Mouse (Mus musculus) gastrocnemius, postnatal 36 days (tissue): Measurements from ENCODE around the gene Rpl36a. TPM values are rescaled to one million over a fixed set of nuclear protein-coding genes. Genes with fewer than 3 reads are reported as not detected.
"Not testable (repeated sequence)": the region's sequence is repeated elsewhere in the genome, so short reads cannot be mapped to it uniquely, and the experiment has no call there.

Experiments
- DNase-seq, 2 experiments: peaks; one replicate each; pipeline ENCODE4 v3.0.0; 2022
- intact Hi-C: fragments of 180-260 bp; cut with DNase I; formaldehyde crosslinking; loops from one replicate; pipeline ENCODE4 v1.15.1; 2025
- long read RNA-seq, 2 experiments: library from polyadenylated mRNA; stranded (forward); transcript quantifications; one replicate each; pipeline ENCODE4 v2.0.0; 2021
- total RNA-seq, 2 experiments: library from RNA; stranded (reverse); gene quantifications; 2 replicates each; pipeline ENCODE4 v1.2.3; 2021

Gene Rpl36a
- total RNA-seq = 100 to 1,000 TPM in 1 of 2 experiments, 10 to 100 TPM in 1; 83.8 to 131 TPM
- long read RNA-seq, experiment 1, transcript Rpl36a-201 (5 exons, 483 nt) = major isoform, 148 of 158 reads
- long read RNA-seq, experiment 1, transcript Rpl36a-206 (4 exons, 812 nt) = minor isoform, 5 of 158 reads
- long read RNA-seq, experiment 1, partial matches to known transcripts = 2 of 158 reads
- long read RNA-seq, experiment 1, other reads (novel, unspliced or antisense) = 0 of 158 reads
- long read RNA-seq, experiment 2, transcript Rpl36a-201 (5 exons, 483 nt) = major isoform, 200 of 215 reads
- long read RNA-seq, experiment 2, partial matches to known transcripts = 6 of 215 reads
- long read RNA-seq, experiment 2, other reads (novel, unspliced or antisense) = 6 of 215 reads

- peak; percentile 81 to 83 for DNase-seq
- intact Hi-C loops = no loop called here
These were observed at the start of gene Rpl36a for GRCm38 (mm10) chrX:134585103-134586002. TSS of gene Rpl36a (plus strand) at chrX:134585654.

GRCm38 (mm10) chrX:134539795-134540194 is 45.7 kb upstream of the Rpl36a start:
- DNase-seq, intact Hi-C loops: not testable (repeated sequence)

DNA sequence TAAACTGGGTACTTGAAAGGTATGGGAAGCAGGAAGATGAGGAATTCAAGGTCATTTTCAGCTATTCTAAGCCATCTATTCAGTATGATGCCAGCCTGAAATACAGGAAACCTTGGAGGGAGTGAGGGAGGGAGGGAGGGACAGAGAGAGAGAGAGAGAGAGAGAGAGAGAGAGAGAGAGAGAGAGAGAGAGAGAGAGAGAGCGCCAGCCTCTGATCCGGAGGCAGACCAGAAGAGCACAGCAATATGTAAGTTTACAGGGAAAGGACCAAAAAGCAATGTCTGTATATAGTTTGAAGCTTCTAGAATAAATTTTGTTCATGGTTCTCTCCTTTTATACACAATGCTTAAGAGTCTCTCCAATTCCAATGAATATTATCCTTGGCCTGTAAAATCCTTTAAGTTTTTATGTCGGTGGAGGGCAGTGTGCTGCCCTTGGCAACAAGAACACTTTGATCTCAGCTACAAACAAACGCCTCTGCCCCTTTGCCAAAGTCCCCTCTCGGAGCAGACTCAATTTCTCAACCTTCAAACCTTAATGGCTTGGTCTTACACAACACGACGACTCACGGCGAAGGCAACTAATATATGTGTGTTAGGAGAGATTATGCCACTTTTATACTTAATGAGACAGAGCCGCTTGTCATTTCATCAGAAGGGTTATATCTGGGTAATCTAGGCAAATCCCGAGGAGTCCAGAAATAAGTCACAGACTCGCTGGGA is 44.9 kb upstream of the Rpl36a start:
- intact Hi-C loops = no loop called here
- no peak for DNase-seq

DNA sequence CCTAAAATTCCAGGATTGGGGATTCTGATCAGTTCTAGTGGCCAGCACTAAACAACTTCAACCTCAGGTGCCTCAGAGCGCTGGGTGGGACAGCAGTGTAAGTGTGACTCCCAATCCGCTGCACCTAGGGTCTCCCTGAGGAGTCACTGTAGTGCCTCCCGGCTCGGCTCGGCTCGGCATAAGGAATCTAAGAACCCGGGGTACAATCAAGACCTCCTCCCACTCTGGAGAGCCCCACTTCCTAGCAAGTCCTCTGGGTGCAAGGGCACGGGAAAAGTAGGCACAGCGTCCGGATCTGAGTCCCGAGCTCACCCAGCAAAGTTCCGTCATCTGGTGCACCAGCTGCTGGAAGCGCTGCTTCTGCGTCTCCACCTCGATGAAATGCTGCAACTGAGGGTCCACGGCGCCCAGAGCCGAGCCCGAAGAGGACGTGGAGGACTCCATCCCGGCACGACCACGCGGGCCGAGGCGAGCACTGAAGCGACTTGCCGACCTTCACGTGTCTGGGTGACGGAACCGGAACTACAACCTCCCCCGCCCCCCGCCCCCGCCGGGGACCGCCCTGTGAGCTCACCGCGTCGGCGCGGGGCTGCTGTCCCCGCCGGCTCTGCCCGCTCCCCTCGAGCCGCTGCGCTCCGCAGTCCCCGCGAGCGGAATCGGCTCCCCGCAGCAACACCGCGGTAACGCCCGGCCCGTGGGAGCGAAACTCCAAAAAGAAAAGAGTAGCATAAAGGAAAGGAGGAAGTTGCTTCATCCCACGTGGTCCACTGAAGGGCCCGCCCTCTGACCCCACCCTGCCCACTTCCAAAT is 44.1 kb upstream of the Rpl36a start, which contains the start of gene Timm8a1:
Gene Timm8a1, minus strand, starts transcription at position 721 of the 810 bp plus-strand sequence.
- peak; percentile 21 to 50 for DNase-seq
- intact Hi-C loops = no loop called here

GRCm38 (mm10) chrX:134541955-134542308 is 43.5 kb upstream of the Rpl36a start:
- DNase-seq = no peak
- intact Hi-C loops = no loop called here

DNA sequence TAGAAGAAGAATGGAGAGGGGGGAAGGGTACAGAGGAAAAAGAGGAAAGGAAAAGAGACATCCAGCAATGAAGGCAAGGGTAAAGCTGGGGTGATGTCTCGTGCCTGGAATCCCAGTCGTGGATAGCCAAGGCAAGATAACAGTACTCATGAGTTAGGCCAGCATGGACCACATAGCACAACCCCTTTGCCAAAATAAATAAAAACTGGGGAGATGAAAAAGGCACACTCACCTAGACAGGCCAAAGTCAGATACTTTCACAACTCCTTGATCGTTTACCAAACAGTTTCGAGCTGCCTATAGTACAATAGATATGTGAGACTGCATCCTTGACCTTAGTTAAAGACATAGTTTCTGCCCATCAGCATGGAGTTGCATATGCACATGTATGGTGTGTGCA is 38.1 kb upstream of the Rpl36a start:
- intact Hi-C loops = no loop called here
- DNase-seq = no peak

DNA sequence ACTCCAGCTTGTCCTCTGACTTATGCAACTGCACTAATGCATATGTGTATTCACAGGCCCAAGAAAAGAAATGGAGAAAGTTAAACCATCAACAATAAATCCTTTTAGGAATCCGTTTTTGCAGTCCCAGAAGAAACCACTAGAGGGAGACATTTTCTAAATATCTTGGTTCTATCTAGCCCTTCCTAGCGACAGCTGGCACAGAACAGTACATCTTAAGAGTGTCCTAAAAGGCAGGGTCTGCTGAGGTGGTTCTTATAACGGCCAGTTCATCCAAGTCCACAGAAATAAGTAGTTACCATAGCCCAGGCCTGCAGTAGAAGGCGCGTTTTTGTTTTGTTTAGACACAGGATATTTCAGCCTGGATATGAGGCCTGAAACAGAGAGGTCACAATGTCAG is 34.6 kb upstream of the Rpl36a start:
- intact Hi-C loops = no loop called here
- DNase-seq = no peak

DNA sequence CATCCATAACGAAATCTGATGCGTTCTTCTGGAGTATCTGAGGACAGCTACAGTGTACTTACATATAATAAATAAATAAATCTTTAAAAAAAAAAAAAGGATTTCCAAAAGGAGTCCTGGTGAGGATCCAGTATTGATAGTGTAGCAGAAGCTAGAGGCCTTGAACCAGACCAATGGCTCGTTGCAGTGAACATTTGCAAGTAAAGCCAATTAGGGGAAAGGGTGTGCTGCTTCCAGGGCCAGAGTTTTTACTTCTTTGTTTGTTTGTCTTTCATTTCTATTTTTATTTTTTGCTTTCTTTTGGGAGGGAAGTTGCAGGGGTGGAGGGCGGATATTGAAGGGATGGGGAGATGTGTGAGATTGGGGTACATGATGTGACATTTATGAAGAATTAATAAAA is 32.1 kb upstream of the Rpl36a start:
- no peak for DNase-seq
- intact Hi-C loops = no loop called here

- DNase-seq = no peak
- intact Hi-C loops = no loop called here
These were observed 31.0 kb upstream of the Rpl36a start for GRCm38 (mm10) chrX:134554425-134554824.

GRCm38 (mm10) chrX:134564326-134564725 is 21.1 kb upstream of the Rpl36a start:
- DNase-seq = no peak
- intact Hi-C loops = no loop called here

- intact Hi-C loops = no loop called here
- no peak for DNase-seq
These were observed 18.8 kb upstream of the Rpl36a start for GRCm38 (mm10) chrX:134566536-134567222.

DNA sequence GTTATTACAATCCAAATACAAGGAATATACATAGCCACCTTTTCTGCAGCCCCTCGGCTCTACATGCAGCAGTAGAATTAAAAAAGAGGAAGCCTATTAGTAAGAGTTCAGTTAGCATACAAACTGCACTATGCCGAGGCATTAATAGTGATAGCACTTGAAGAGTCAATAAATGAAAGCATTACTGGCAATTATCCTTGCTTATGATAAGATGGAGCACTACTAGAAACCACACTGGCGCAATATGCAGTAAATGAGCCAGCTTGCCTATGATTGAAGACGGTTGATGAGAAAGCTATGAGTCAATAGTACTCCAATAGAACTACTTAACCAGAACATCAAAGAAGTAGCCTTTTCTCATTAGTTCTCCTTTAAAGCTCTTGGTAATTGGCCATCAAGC is 7.6 kb upstream of the Rpl36a start:
- intact Hi-C loops = no loop called here
- DNase-seq = no peak

- intact Hi-C loops = no loop called here
- no peak for DNase-seq
These were observed 4.7 kb upstream of the Rpl36a start for GRCm38 (mm10) chrX:134580528-134581305.

- intact Hi-C loops = no loop called here
- DNase-seq = no peak
These were observed 3.2 kb upstream of the Rpl36a start for GRCm38 (mm10) chrX:134582270-134582669.

- intact Hi-C loops = no loop called here
- DNase-seq = no peak
These were observed 2.4 kb upstream of the Rpl36a start, which contains the start of gene Btk for GRCm38 (mm10) chrX:134582888-134583669. TSS of gene Btk (minus strand) at chrX:134583570.

- intact Hi-C loops = no loop called here
- no peak for DNase-seq
These were observed 993 bp downstream of the Rpl36a start for GRCm38 (mm10) chrX:134586447-134586846.

DNA sequence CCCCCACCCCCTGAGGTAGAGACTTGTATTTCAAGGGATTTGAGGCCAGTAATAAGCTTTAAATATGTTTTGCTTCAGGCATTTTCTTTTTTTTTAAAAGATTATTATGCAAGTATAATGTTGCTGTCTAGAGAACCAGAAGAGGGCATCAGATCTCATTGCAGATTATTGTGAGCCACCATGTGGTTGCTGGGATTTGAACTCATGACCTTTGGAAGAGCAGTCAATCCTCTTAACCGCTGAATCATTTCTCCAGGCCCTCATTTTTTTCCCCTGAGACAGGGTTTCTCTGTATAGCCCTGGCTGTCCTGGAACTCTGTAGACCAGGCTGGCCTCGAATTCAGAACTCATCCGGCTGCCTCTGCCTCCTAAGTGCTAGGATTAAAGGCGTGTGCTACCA is 2.8 kb downstream of the Rpl36a start:
- no peak for DNase-seq
- intact Hi-C loops = no loop called here

DNA sequence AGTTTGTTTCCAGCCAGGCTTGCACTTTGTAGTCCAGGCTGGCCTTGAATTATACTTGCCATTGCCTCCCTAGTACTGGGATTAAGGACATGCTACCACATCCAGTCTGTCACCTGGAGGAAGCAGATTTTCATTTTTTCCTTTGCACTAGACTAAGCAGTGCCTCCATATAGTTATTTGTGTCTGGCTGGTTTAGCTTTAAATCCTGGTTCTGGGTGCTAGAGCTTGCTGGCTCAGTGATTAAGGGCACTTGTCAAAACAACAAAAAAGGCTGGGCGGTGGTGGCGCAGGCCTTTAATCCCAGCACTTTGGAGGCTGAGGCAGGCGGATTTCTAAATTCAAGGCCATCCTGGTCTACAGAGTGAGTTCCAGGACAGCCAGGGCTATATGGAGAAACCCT is 3.5 kb downstream of the Rpl36a start:
- intact Hi-C loops = no loop called here
- DNase-seq = no peak
